Mouse (Mus musculus): ENCODE measurements around the gene Mthfd2l.
A peak's percentile ranks its signal among the peaks of the same experiment; 100 is the strongest.

DNA sequence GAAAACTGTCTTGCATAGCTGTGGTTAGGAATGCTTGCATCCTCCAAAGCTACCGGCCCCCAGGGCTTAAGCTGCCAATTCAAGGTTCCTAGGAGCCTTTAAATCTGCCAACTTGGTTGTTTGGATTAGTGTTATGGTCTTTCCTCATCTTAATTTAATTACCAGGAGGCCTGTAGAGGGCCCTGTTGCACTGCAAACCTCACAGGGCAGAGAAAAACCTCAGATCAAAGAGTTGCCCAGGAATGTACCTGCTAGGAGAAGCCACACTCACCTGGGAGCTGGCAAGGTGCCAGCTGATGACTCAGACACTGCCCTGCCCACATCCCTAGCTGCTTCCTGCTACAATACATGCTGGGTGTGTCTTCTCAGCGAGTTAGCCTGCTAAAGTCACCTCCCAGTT, 107.6 kb downstream of the Mthfd2l start:
- peak; percentile 49 for TF ChIP-seq CTCF (IDR thresholded peaks at IDR 0.05; ENCODE audit: low read depth)
- no peak; the same call in 1 of the 2 replicates for TF ChIP-seq EP300 (IDR thresholded peaks at IDR 0.05; ENCODE audit: low read depth)

Measured in liver, postnatal 0 days (tissue).